Mouse (Mus musculus) megakaryocyte, embryonic 14.5 days (primary cell): ENCODE data around the gene Cerk. TPM values are rescaled to one million over a fixed set of nuclear protein-coding genes. Genes with fewer than 3 reads are reported as not detected.

Experiments used
- H3K27me3 ChIP-seq: replicated peaks from 2 replicates; pipeline ENCODE3; 2012; ENCODE audit warnings: inconsistent platforms
- H3K36me3 ChIP-seq: replicated peaks from 2 replicates; pipeline ENCODE3; 2012; ENCODE audit warnings: low read length, inconsistent platforms, mixed read lengths
- H3K4me1 ChIP-seq: 2 replicates; pipeline ENCODE4 v1.6.1; 2012; ENCODE audit warnings: inconsistent platforms
- H3K4me3 ChIP-seq: replicated peaks from 2 replicates; pipeline ENCODE3; 2012; ENCODE audit warnings: moderate library complexity, mild to moderate bottlenecking, inconsistent platforms
- H3K9me3 ChIP-seq: 2 replicates; pipeline ENCODE4 v1.6.1; 2012; ENCODE audit warnings: inconsistent platforms
- FLI1 ChIP-seq: IDR thresholded peaks from 2 replicates; pipeline ENCODE4 v1.6.1; 2012; ENCODE audit warnings: low read length, inconsistent platforms, mixed read lengths
- GATA1 ChIP-seq: IDR thresholded peaks from 3 replicates; pipeline ENCODE4 v1.6.1; 2012; ENCODE audit warnings: mixed read lengths, low read length, inconsistent platforms, borderline replicate concordance
- polyA plus RNA-seq: library from polyadenylated mRNA; stranded (reverse); fragments of >175 nt; gene quantifications from 2 replicates; pipeline ENCODE4 v1.2.3, GENCODE M21; 2012; ENCODE audit warnings: low replicate concordance; ENCODE audit not compliant: insufficient read depth

Cerk gene
- polyA plus RNA-seq, 1 experiment: 70.1 TPM

GRCm38 (mm10) chr15:86091998-86092670, 93.8 kb downstream of the Cerk start:
- TF ChIP-seq FLI1 (no peak), GATA1 (no peak)
- Histone ChIP-seq H3K4me1 (peaks cover 32% of the 10 kb centered on the region), H3K9me3 (no peaks in the 10 kb centered on the region), H3K27me3 (peaks cover 15% of the 10 kb centered on the region), H3K36me3 (peaks cover 41% of the 10 kb centered on the region), H3K4me3 (no peak overlapping the region)

- TF ChIP-seq GATA1 (no peak), FLI1 (no peak)
- Histone ChIP-seq H3K36me3 (peaks cover 43% of the 10 kb centered on the region), H3K4me3 (no peak overlapping the region), H3K9me3 (no peaks in the 10 kb centered on the region), H3K4me1 (peaks cover 37% of the 10 kb centered on the region), H3K27me3 (peaks cover 19% of the 10 kb centered on the region)
Measured at GRCm38 (mm10) chr15:86091201-86091997, 94.5 kb downstream of the Cerk start.

- peaks cover 21% of the 10 kb centered on the region for H3K27me3 ChIP-seq
- peaks cover 38% of the 10 kb centered on the region for H3K36me3 ChIP-seq
- peaks cover 45% of the 10 kb centered on the region for H3K4me1 ChIP-seq
- no peak overlapping the region for H3K4me3 ChIP-seq
- no peaks in the 10 kb centered on the region for H3K9me3 ChIP-seq
- TF ChIP-seq FLI1 (no peak), GATA1 (no peak)
Measured at GRCm38 (mm10) chr15:86090578-86090977, 95.4 kb downstream of the Cerk start.

GRCm38 (mm10) chr15:86089991-86090529, 95.9 kb downstream of the Cerk start:
- TF ChIP-seq FLI1: no peak
- TF ChIP-seq GATA1: no peak
- no peaks in the 10 kb centered on the region for H3K9me3 ChIP-seq
- no peak overlapping the region for H3K4me3 ChIP-seq
- peaks cover 21% of the 10 kb centered on the region for H3K27me3 ChIP-seq
- peaks cover 37% of the 10 kb centered on the region for H3K36me3 ChIP-seq
- H3K4me1 ChIP-seq: peaks cover 50% of the 10 kb centered on the region

Other genes with a start within 250 kb of the Cerk start
- gene Celsr1, start 152.4 kb downstream of the Cerk start, polyA plus RNA-seq: 0.02 and 2.1 TPM in 2 replicates
- 2.2 and 5.0 TPM in 2 replicates for gene Gramd4, start 128.4 kb downstream of the Cerk start, polyA plus RNA-seq
- gene Tbc1d22a, start 28.3 kb upstream of the Cerk start, polyA plus RNA-seq: 14.3 and 16.7 TPM in 2 replicates